Mouse (Mus musculus) mesoderm, embryonic 11.5 days (tissue): ENCODE results near the gene Bcl7b.

Experiments
- DNase-seq: peaks from one replicate; pipeline ENCODE4 v3.0.0-alpha.2; 2012; ENCODE audit warnings: low read depth, low spot score

The Bcl7b gene

GRCm38 (mm10) chr5:135169479-135169878 is 1.4 kb downstream of the Bcl7b start:
- no peak for DNase-seq

GRCm38 (mm10) chr5:135171688-135172220 is 3.7 kb downstream of the Bcl7b start:
- DNase-seq = no peak

- DNase-seq = no peak
Measured at GRCm38 (mm10) chr5:135172986-135173385, 4.9 kb downstream of the Bcl7b start.

- DNase-seq = no peak
Measured at GRCm38 (mm10) chr5:135175086-135175485, 7.0 kb downstream of the Bcl7b start.

GRCm38 (mm10) chr5:135178523-135178922 is 10.4 kb downstream of the Bcl7b start:
- DNase-seq = no peak

- DNase-seq = no peak
Measured at GRCm38 (mm10) chr5:135178996-135179395, 10.9 kb downstream of the Bcl7b start.

- no peak for DNase-seq
Measured at GRCm38 (mm10) chr5:135179616-135180015, 11.5 kb downstream of the Bcl7b start.

- DNase-seq = no peak
Measured at GRCm38 (mm10) chr5:135180796-135181195, 12.7 kb downstream of the Bcl7b start.

GRCm38 (mm10) chr5:135181776-135182175 is 13.7 kb downstream of the Bcl7b start:
- no peak for DNase-seq

GRCm38 (mm10) chr5:135183131-135183861 is 15.2 kb downstream of the Bcl7b start:
- no peak for DNase-seq

GRCm38 (mm10) chr5:135185016-135185415 is 16.9 kb downstream of the Bcl7b start:
- no peak for DNase-seq

- DNase-seq = no peak
Measured at GRCm38 (mm10) chr5:135185596-135185995, 17.5 kb downstream of the Bcl7b start.

- DNase-seq = no peak
Measured at GRCm38 (mm10) chr5:135186231-135186620, 18.1 kb downstream of the Bcl7b start.

- DNase-seq = peak; percentile 98
Measured at GRCm38 (mm10) chr5:135186621-135187348, 18.7 kb downstream of the Bcl7b start, which contains the start of gene Baz1b. TSS of gene Baz1b (plus strand) at chr5:135187264.

GRCm38 (mm10) chr5:135187349-135188213 is 19.5 kb downstream of the Bcl7b start:
- peak; percentile 38 for DNase-seq

- DNase-seq = no peak
Measured at GRCm38 (mm10) chr5:135188214-135188554, 20.1 kb downstream of the Bcl7b start.

GRCm38 (mm10) chr5:135189281-135190022 is 21.4 kb downstream of the Bcl7b start:
- DNase-seq = no peak

GRCm38 (mm10) chr5:135191620-135192019 is 23.5 kb downstream of the Bcl7b start:
- DNase-seq = peak; percentile 81

- DNase-seq = no peak
Measured at GRCm38 (mm10) chr5:135192431-135192830, 24.3 kb downstream of the Bcl7b start.

GRCm38 (mm10) chr5:135196367-135196766 is 28.3 kb downstream of the Bcl7b start:
- no peak for DNase-seq

GRCm38 (mm10) chr5:135202763-135203162 is 34.7 kb downstream of the Bcl7b start:
- no peak for DNase-seq
